Mouse (Mus musculus): ENCODE data around the gene Mnt. TPM values are rescaled to one million over a fixed set of nuclear protein-coding genes. Genes with fewer than 3 reads are reported as not detected.
A peak's percentile ranks its signal among the peaks of the same experiment; 100 is the strongest.
"Not testable (repeated sequence)": the region's sequence is repeated elsewhere in the genome, so short reads cannot be mapped to it uniquely, and the experiment has no call there.

Gene Mnt
- total RNA-seq (2021): 1 to 10 TPM; 4.8 to 7.0 TPM
- long read RNA-seq, experiment 1, full-length matches to known transcripts: 1 of 4 reads
- long read RNA-seq, experiment 1, partial matches to known transcripts: 3 of 4 reads
- long read RNA-seq, experiment 1, other reads (novel, unspliced or antisense): 0 of 4 reads
- long read RNA-seq, experiment 2, full-length matches to known transcripts: 1 of 5 reads
- long read RNA-seq, experiment 2, partial matches to known transcripts: 4 of 5 reads
- long read RNA-seq, experiment 2, other reads (novel, unspliced or antisense): 0 of 5 reads

DNA sequence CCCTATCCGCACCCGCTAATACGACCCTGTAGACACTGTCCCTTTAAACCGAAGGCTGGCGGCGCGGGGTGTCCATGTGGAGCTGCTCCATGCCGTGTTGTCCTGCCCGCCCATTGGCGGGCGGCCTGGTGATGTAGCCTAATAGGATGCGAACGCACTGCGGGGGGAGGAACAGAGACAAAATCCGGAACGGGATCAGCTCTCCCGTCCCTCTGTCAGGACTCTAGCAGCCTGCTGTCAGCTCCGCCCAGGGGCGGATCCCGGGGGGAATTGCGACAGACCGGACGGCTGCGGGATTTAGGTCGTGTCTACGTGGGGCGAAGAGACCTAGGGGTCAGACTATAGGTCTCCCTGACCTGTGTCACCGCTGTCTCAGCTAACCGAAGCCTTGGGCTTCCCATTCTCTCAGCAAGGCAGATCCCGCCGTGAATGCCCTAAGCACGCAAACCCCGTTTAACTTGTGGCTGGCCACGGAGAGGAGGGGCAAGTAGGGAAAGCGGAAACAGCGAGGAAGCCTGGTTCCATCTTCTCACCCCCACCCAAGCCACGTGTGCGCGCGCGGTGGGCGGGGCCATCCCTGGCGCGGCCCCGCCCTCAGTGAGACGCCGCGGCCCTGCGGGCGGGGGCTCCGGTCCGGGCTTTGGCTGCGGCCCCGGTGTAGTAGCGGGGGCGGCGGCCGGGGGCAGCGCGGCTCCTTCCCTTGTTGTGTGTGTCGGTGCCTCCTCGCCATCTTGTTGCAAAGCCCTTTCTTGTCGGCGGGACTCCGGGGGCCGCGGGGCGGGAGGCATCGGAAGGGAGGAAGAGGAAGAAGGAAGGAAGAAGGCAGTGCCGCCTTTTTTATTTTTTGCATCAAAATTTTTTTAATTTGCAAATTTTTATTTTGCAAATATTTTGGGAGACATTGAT is at the start of gene Mnt:
Gene Mnt (plus strand): TSS at position 665 of the 906 bp plus-strand sequence.
- peak; percentile 99 for DNase-seq (ENCODE audit: low spot score)

DNA sequence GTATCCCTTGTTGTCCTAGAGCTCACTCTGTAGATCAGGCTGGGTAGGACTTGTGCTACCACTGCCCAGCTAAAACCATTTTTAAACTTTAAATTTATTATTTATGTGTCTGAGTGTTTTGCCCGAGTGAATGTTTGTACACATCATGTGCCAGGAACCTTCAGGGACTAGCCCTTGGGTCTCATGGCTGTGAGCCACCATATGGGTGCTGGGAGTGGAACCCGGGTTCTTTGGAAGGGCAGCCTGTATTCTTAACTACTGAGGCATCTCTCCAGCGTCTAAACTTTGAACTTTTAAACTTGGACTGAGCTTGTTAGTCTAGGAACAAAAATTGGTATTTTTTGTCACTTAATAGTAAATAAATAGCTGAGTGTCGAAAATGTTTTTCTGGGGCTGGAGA is 37.8 kb upstream of the Mnt start:
- DNase-seq (ENCODE audit: low spot score): no peak

DNA sequence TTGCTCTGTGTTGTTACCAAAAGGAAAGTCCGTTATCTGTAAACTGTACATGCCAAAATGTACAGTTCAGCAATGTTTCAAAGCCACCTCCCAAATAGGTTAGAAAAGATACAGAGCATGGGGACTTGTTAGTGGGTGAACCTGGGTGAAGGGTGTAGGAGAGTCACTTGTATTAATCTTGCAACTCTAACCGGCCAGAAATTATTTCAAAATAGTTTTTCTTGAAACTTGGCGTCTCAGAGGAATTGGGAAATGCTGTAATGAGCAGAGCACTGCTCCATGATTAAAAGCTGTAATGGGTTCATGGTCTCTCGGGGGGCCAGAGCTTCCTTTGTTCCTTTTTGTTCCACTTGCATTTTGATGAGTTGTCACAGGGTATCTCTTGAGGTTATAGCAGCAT is 30.1 kb upstream of the Mnt start:
- no peak for DNase-seq (ENCODE audit: low spot score)

DNA sequence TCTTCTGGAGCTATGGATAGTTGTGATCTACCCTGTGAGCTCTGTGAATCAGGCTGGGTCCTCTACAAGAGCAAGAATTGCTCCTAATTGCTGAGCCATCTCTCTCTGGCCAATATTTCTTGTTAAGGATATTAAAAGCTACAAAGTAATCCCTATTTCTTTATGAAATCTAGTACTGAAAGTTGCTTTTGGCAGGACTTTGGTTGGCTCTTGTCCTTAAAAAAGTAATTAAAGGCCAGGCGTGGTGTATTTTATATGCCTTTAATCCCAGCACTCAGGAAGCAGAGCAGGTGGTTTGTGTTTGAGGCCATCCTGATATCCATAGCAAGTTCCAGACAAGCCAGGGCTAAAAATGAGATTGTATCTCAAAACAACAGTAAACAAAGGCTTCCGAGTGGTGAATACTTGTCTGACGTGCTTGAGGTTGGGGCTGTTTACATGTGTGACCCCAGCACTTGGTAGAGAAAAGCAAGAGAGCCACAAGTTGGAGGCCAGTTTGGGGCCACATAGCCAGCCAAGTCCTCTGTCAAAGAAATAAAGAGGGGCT is 26.6 kb upstream of the Mnt start:
- DNase-seq (ENCODE audit: low spot score): no peak

DNA sequence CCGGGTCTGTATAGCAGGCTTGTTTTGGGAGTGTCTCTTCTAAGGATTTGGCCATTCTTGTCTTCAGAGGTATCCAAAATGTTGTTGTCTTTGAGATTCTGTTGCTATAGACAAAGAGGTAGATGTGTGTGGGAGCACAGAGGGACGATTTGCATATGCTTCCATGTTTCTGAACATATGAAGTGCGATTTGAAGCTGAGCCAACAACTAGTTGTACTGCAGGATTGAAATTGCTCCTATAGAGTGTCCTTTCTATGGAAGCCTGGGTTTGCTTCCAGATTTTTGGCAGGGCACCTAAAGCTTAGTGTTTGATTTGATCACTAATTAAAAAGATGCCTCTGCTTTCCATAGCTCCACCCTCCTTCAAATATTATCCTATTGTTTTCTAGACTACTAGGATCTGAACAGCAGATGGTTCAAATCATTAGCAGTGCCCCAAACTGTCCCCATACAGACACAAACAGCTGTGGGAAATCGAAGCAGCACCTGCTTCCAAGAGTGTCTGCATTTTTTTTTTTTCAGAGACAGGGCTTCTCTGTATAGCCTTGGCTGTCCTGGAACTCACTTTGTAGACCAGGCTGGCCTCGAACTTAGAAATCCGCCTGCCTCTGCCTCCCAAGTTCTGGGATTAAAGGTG is 23.4 kb upstream of the Mnt start:
- no peak for DNase-seq (ENCODE audit: low spot score)

DNA sequence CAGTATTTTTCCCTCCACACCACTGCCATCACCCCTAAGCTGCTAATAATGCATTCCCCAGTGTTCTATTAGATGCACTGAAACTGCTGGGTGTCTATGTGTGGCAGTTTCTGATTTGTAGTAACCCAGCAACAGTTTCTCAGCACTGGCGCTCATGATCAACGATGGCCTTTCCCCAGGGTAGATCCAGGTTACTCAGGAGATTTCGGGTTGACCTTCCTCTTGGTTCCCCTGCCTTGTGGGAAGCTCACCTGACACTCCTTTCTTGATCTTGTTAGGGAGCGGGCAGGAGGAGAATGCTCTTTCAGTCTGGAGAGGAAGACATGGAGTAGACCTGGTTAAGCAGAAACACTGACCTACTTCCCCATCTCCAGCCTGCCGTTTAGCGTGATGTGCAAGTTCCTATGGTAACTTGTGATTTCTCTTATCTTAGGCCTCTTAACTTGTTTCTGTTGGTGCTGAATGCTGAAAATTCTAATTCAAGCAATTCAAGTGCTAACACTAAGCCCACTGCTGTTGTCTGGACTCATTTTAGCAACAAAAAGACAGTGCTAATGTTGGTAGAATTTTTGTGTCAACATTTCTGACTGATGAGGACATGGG is 22.4 kb upstream of the Mnt start:
- no peak for DNase-seq (ENCODE audit: low spot score)

DNA sequence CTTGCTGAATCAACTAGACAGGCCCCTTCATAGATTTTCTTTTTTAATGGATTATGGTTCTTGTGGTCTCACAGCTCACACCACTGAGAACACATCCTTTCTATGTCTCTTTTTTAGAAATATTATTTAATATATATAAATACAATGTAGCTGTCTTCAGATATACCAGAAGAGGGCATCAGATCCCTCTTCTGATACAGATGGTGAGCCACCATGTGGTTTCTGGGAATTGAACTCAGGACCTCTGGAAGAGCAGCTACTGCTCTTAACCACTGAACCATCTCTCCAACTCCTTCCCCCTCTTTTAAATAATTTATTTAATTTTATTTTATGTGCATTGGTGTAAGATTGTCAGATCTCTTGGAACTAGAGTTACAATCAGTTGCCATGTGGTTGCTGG is 20.6 kb upstream of the Mnt start:
- no peak for DNase-seq (ENCODE audit: low spot score)

DNA sequence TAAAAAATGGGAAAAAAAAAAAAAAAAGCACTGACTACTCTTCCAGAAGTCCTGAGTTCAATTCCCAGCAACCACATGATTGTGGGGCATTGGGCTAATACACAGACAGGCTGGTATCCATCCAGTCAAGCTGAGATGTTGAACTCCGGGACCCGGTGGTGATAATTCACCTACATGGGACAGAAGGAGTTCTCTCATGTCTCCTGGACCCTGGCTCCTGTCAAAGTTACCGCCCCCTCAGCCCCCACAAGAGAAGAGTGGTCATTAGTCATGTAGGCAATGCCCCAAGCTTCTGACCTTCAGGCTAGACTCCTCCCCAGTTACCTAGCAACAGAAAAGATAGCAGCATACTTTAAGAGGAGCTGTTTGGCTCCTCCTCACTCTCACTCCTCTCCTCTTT is 19.7 kb upstream of the Mnt start:
- DNase-seq (ENCODE audit: low spot score): not testable (repeated sequence)

DNA sequence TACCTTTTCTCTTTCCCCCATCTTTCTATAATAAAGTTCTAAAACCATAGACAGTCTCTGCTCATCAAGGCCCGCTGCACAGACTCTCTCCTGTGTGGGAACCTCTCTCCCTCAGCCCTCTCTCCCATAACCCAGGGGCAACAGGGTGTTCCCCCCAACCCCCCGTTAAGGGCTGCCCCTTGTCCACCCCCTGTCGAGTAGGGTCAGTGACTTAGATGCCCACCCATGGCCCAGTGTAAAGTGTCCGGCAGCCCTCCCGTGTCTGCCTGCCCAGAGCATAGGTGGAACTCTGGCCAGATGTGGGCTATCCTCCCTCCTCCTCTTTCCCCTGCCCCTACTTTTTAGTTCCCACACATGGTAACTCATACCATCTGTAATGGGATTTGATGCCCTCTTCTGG is 19.2 kb upstream of the Mnt start:
- DNase-seq (ENCODE audit: low spot score): no peak

DNA sequence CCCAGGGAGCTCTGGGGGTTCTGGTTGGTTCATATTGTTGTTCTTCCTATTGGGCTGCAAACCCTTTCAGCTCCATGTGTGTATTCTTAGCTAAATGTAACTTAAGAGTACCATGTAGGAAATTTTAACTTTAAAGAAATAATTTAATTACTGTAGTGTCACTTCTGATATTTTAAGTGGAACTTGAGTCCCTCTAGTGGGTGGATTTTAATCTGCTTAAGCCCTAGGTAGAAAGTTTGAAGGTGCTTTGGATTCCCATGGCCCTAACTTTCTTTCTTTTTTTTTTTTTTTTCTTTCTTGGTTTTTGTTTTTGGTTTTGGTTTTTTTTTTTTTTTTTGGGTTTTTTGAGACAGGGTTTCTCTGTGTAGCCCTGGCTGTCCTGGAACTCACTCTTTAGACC is 14.9 kb upstream of the Mnt start:
- no peak for DNase-seq (ENCODE audit: low spot score)

DNA sequence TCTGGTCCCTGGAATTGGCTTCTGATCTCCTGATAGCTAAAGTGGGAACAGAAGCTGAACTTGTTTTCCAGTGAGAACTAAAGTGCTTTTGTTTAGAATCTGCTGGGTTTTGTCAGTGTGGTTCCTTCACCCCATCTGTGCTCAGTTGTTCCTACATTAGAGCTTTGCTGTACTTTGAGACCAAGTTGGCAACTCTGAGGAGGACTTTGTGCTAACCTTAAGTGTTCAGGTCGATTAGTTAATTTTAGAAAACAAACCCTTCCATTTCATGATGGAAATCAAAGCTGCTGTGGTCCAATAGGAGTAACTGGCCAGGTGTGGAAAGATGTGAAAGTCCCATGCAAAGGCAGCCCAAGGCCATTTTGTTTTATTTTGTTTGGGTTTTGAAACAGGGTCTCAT is 9.8 kb upstream of the Mnt start:
- DNase-seq (ENCODE audit: low spot score): no peak

DNA sequence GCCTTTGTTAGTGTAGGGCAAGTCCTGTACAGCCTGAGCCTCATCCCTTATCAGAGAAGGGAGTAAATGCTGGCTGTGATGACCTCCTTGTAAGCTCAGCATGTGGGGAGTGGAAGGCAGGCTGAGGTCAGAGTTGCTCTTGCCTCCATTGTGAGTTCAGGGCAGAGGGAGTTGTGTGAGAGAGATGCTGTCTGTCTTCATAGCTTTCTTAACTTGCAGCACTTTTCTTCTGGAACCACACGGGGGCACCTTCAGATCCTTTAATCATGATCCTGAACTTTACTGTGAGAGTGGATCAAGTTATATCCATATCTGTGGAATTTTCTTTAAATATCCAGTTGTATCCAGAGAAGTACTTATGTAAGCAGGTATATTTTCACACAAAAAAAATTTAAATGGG is 9.3 kb upstream of the Mnt start:
- DNase-seq (ENCODE audit: low spot score): no peak

DNA sequence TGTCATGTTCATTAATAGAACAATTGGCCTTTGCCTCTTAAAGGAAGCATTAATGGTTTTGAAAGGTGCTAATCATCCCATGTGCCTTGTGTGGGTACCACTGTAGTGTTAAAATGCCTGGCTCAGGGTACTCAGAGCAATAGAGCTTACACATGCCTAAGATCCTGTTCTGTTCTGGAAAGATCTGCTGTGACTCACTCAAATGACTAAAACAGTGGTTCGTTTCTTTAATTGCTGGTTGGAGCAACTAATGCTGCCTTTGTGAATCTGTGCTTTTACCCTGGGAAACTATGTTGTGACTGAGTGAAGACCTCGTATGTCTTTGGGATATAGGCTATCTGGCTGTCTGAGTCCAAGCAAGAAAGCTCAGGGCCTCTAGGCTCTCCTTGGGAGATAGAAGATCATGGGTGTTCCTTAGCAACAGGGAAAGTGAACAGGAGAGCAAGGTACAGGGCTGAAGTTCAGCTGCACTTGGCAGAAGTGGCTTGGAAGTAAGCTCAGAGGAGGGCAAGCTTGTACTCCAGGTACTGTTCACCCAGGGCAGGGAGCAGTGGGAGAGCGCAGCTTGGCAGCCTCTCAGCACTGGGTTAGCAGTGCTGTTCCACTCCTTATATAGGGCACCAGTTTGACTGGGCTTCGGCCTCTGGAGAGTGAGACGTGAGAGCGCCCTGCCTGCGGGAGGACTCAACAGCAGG is 7.8 kb upstream of the Mnt start:
- DNase-seq (ENCODE audit: low spot score): no peak

DNA sequence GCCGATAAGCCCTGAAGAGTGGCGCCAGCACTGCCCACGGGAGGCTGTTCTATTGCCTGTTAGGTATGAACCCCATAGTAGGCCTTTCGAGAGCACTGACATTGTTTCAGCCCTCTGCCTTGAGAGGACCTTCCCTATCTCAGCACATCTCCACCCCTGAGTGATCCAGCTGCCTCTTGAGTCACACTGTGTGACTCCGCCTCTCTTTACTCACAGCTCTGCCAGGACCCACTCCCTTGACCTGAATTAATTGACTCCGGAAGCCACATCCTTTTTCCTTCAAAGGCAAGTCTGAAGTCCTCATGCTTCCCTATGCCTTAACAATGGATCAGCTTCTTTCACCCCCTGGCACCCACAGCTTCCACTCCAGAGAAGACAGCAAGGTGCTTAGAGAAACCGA is 4.6 kb upstream of the Mnt start:
- DNase-seq (ENCODE audit: low spot score): no peak

DNA sequence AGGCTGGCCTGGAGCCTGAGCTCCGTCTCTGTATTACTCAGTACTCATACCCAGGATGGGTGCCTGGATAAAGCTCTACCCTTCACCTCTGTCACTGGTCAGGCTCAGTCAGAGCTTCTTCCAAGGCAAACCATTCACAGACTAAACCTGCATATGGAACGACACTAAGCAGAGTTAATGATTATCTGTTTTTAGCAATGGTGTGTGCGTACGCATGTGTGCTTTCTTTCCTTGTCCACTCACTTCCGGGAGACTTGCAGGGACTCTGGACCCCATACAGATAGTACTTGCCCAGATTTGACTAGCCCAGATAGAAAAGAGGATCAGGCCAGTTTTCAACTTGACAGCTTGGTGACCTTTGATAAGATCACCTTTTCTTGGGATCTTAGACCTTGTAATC is 4.0 kb upstream of the Mnt start:
- DNase-seq (ENCODE audit: low spot score): no peak

DNA sequence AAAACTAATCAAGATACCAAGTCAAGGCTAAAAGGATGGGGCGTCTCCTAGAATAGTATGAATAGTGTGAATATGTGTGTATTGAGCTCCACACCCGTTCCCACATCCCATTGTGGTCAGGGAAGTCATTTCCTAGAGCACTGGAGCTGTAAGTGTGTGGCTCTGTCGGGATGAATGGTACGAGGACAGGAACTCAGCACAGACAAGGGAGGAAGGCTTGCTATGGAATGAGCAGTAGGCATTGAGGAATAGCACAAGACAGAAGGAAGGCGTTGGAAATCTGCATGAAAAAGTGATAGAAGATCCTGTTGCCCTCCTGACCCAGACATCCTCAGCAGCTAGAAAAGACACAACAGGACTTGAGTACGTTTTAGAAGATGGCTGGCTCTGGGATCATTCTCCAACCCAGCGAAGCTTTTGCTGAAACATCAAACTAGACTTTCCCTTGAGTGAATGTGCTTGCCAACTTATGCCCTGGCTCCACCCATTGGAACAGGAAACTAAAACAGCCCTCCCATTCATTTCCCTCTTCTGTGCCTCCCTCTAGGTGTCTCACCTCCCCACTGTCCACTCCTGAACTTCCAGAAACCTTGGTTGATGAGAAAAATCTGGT is 2.8 kb upstream of the Mnt start:
- DNase-seq (ENCODE audit: low spot score): no peak

DNA sequence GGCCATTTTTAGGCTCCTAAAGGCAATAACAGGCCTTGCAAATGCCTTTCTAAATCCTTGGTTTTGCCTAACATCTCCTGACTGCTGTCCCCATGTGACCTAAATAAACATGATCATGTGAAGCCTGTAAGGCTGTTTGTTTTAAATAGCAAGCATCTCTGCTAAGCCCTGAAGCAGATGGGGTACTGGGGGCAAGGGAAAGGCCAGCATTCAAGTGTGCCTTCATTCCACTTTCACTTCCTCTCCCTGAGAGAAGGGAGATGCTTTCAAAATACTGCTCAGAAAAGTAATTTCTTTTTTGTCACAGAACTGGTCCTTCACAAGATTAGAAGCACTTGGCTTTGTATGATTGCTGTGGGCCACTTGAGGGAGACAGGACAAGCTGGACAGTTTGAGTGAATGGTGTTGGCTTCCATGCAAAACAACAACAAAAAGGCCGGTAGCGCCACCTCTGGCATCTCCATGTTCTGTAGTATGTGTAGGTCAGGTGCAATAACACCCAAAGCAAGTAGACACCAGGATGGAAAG is 2.3 kb upstream of the Mnt start:
- DNase-seq (ENCODE audit: low spot score): no peak

DNA sequence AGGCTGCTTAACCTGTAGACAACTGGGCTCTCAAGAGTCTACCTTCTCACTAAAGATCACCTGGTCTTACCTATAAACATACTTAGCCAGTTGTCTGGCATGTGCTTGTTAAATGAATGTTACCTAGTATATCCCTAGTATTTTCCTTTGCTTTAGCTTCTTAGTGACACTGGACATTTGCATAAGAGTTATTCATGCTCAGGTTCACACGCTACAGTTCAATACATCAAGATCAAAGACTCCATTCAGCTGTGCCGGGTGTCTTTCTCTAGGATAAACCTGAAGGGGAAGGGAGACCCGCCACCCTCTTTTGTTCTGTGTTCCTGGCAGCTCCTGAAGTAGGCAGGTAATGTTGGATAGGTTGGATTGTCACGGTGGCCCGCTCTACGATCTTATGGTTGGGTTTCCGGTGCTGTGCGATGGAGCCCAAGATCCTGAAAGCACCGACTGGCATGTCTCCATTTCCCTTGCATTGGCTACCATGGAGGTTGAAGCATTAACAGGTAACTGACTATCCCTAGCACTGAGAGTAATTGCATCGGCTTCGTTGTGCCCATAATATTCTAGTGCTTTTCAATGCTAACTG is 1.7 kb upstream of the Mnt start:
- no peak for DNase-seq (ENCODE audit: low spot score)

DNA sequence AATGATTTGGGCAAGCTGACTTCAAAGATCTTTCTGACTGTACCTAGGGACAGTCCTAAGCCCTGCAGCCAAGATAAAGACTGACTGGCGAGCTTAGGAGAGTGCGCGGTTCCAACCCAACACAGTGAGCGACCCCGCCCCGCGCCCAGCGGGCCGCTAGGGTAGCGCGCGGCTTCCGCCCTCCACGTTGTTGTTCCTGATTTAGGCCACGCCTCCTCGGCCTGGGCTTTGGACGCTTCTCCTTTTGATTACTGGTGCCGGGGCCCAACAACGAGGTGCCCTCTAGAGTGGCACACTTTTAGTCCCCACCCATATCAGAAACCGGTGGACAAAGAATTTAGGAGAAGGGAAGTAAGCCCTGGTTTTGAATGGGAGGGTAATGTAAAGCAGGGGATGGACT is 908 bp upstream of the Mnt start:
- peak; percentile 84 for DNase-seq (ENCODE audit: low spot score)

DNA sequence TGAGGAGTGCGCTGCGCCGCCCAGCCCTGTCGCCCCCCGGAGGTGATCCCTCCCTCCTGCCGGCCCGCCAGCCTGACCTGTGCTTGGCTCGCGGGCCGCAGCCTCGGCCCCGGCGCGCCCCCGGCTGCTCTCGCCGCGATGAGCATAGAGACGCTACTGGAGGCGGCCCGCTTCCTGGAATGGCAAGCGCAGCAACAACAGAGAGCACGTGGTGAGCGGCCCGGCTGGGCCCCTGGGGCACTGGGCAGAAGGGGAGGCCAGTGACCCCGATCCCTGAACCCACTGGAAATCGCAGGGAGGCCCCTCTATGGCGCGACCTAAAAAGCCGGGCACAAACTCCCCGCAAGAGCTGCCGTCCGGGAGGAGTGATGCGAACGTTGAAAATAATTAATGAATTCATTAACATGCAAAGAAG is 478 bp downstream of the Mnt start:
- DNase-seq (ENCODE audit: low spot score): peak; percentile 48
